Mouse (Mus musculus): ENCODE measurements around the gene Hace1.

Gene Hace1

GRCm38 (mm10) chr10:45698930-45699329 is 121.3 kb downstream of the Hace1 start:
- DNase-seq (ENCODE audit: low read depth): no peak

DNA sequence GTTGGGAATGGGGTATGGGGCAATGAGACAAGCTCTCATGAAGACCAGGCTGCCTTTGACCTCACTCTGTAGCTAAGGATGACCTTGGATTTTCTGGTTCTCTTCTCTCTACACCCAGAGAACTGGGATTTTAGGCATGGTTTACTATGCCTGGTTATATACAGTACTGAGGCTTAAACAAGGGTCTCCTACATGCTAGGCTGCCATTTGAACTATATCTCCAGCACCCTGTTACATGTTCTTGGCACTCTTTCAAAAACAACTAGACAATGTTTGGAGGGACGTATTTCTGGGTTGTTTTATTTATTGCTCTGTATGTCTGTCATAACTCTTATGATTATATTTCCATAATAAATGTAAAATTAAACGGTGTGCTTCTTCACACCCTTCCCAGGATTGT is 129.2 kb downstream of the Hace1 start:
- DNase-seq (ENCODE audit: low read depth): no peak

- no peak for DNase-seq (ENCODE audit: low read depth)
Observed at GRCm38 (mm10) chr10:45710848-45711247, 133.2 kb downstream of the Hace1 start.

GRCm38 (mm10) chr10:45711348-45711747 is 133.7 kb downstream of the Hace1 start:
- no peak for DNase-seq (ENCODE audit: low read depth)

All from fibroblast of lung, adult 2 months (primary cell).